Mouse (Mus musculus) adrenal gland, postnatal 10 days (tissue): ENCODE results near the gene Prrc2a. TPM values are rescaled to one million over a fixed set of nuclear protein-coding genes. Genes with fewer than 3 reads are reported as not detected.

Source experiments
- DNase-seq: peaks from one replicate; pipeline ENCODE4 v3.0.0; 2021; ENCODE audit warnings: mixed read lengths
- total RNA-seq, 2 experiments: library from RNA; stranded (reverse); gene quantifications; 2 replicates each; pipeline ENCODE4 v1.2.3; 2021

Prrc2a gene
- total RNA-seq, 2 experiments from 2014 or later = 182 to 212 TPM

DNA sequence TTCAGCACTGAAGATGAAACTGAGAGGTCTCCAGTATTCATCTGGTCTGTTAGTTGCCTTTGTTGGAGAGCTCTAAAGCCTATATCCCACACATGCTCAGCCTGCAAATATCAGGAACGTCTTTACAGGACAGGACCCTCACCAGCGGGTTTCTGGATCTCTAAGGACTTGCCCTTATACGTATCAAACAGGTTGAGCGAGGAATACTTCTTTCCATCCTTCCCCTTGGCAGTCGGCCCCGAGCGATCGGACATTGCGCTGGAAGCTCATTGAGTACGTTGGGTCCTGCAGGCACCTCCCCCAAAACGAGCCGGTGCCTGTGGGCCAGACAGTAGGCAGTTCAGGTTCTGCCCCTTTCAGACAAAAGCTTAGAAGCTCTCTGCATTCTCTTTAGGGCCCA is 2.0 kb downstream of the Prrc2a start:
- DNase-seq = peak; percentile 62

DNA sequence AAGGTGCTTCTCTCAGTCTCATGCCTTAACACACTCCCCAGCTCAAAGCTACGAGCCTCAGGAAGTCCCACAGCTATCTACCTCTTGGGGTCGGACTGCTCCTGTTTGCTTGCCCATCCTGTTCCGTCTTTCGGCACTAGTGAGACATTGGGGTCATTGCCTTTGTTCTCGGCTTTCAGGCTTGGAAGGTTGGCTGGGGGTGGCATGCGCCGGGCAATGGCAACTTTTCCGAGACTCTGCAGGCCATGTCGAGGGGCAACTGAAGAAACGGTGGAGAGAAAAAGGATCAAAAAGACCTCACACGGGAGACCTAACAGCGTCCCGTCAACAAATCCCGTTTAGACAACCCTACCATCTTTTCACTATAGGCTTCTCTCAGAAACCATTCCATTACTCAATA is 2.6 kb downstream of the Prrc2a start:
- DNase-seq = no peak

DNA sequence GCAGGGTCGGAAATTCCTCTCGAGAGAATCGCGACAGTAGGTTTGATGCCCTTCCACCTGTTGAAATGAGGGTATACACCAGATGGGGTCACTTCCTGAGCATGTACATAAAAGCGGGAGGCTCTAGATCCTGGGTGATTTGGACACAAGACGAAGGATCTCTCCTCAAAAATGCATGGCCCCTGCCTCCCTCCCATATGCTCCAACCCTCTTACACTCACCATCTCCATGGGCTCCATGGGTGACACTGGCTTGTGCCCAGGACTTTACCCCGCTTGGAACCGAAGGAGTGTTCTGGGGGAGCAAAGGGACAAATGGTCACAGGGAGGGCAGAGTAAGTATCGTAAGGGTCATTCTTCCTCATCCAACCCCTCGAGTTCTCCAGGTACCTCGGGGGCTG is 3.3 kb downstream of the Prrc2a start:
- DNase-seq = no peak

DNA sequence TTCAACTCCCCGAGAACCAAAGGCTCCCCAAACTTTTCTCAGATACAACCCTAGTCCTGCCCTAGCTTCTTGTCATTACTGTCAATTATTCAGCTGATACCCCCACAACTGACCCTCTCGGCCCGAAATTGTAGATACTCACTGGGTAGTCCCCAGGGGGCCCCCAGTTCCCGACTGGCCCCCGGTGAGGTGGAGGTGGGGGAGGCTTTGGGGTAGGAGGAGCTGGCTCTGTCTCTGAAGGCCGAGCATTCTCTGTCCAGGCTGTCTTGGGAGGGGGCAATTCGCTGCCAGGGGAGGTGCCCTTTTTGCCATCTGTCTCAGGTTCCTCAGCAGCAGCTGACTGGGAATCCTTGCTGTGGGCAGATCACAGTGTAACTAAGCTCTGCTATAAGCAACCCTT is 5.1 kb downstream of the Prrc2a start:
- DNase-seq = no peak

DNA sequence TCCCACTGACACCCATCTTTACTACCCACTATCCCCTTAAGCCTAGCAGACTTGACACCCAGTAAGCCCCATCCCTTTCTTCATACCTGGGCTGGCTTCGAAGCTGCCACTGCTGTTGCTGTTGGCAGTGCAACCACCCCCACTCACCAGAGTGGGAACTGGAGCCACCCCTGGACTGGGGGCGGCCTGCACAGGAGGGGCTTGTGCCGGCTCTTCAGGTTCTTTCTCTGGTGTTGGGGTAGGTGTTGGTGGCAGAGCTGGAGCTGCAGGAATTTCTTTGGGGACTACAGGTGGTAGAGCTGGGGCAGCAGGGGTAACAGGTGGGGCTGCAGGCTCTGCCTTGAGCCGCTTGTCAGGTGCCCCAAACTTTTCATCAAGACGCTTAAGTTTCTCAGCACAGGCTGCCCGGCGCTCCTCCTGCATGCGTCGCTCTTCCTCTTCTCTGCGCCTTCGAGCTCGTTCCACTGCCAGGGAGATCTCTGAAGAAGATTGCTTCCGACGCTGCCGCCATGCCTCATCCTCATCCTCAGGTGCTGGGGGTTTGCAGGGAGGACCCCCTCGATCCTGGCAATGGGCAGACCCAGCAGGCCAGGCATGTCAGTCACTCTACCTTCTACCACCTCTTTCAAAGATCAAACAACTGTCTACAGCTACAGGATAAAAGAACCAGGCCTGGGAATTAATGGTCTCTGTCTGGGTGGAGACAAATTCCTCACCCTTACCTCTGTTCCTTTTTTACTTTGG is 5.7 kb downstream of the Prrc2a start:
- no peak for DNase-seq

DNA sequence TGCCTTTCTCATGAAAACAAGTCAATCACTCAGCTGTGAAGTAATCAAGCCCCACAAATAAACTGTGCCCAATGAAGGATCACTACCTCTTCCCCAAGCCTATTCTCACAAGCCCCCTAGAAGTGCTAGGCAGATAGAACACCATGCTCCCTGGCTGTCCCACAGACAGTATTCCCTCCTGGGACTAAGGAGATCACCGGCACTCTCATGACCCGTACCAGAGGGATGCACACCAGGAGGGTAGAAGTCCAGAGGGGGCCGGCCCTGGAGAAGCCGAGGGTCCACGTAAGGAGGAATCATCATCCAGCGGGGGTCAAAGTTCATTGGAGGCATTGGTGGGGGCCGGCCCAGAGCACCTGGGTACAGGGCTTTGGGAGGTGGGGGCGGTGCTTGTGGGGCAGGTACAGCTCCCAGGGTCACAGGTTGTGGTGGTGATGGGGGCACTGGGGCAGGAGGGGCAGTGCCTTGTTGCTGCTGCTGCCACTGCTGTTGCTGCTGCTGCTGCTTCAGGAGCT is 7.0 kb downstream of the Prrc2a start:
- DNase-seq = no peak

DNA sequence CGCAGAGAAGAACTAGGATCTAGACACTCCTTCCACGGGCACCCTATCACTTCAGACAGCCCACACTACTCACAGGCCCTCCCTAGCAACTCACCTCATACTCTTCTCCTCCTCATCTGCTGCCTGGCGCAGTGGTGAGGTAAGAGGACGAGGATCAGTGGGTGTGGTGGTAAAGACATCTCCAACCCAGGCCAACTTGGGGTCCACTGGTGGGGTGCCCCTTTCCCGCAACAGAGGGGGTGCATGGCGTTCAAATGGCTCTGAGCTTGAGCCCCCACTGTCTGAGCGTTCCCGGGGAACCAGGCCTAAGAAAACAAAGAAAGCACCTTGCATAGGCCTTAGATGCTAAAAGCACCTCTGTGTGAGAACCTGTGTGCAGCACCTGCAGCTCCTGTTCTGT is 7.4 kb downstream of the Prrc2a start:
- DNase-seq = no peak

DNA sequence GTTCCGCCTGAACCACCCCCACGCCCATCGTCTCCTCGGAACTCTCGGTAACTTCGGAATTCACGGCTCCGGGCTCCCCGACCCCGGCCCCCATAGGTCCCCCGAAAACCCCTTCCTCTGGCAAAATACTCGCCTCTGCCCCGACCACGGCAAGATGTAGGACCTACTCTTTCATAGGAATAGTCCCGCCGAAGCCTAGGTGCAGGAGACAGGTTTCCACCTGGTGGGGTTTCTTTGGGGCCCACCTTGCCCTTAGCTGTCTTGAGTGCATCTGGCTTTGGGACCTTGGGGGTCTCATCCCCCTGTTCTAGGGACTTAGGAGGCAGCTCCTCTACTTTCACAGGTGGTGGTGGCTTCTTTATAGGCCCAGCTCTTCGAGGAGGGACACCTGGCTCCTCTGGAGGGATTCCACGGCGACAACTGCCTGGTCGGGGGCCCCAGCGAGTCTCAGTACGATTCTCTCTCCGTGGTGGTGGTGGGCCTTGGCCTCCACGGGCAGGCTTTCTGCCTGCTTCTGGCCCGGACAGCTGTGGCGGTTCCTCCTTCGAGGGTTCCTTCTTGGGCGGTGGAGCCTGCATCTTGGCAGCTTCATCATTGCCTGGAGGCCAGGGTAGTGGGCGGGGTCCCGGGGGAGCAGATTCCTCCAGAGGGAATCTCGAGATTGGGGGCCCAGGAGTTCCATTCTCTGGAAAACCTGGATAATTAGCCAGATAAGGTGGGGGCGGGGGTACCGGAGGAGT is 8.1 kb downstream of the Prrc2a start:
- no peak for DNase-seq

DNA sequence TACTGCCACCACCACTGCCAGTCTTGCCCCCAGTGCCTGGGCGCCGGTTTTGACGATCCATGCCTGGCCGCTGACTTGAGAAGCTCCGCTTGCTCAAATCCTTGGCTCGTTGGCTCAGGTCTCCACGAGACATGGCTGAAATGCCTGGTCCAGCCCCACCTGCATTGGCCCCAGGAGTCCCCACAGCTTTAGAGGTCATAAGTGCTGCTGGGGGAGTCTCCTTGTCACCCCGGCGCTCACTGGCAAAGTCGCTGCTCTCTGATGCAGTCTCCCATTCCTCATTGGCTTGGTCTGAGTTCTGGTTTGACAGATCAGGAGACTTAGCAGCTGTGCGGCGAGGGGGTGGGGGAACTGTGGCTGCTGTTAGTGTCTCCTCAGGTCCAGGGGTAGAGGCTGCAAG is 9.2 kb downstream of the Prrc2a start:
- no peak for DNase-seq

DNA sequence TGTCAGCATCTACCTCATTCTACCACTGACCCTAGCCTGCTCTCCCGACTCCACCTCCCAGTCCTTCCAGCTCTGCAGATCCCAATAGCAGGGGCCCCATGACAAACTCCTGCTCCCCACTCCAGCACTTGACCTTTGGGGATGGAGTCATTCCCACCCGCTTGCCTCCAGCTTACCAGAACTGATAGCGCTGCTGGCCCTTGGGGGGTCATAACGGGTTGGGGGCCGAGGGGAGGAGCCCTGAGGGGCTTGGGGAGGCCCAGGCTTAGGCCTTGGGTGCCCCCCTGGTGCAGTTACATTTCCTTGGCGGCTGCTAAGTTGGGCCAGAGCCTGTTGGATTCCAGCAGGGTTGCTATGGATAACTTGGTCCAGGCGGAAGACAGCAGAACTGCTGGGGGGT is 10.1 kb downstream of the Prrc2a start:
- no peak for DNase-seq

DNA sequence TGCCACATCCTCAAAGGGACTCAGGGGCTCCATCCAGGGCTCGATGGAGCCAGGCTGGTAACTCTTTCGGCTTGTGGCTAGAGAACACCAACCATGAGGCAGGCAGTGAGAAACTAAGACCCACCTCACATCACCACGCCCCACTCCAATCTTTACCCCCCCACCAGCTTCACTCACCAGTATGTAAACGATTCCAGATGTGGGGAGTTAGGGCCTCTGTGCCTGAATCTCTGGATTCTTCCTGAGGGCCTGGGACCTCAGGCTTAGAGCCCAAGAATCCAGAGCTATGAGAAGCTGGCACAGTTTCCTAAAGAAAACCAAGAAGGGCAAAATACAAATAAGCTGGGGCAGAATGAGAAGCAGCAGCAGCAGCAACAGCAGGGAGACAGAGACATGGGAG is 10.8 kb downstream of the Prrc2a start:
- DNase-seq = no peak

DNA sequence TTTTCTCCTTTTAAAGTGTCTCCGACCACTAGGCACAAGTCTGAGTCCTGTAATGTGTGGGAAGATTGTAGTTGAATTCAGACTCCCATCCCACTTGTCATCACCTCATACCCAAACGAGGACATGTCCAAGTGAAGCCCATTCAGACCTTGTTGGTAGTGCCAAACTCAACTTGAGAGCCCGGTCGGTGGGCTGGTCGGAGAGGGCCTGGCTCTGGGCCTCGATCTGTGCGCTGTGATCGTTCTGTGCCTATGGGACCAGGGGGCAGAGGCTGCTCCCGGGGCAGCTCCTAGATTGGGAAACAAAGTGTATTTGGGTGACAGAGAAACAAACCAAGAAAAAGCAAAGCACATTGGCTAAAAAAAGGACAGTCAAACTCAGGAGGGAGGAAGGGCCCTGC is 11.6 kb downstream of the Prrc2a start:
- no peak for DNase-seq

DNA sequence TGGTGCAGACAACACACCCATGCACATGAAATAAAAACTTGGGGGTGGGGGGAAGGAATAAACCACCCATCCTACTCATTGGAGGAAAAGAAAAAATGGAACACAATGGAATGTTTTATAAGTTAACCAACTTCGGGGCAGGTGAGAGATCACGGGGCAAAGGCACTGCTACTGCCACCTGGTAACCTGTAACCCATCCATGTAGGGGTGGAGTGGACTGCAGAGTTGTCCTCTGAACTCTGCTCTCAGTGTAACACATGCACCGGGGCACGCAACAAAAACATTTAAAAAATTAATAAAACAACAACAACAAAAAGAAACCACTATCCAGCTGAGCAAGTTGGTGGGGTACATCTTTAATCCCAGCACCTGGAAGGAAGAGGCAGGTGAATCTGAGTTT is 12.6 kb downstream of the Prrc2a start:
- DNase-seq = no peak

DNA sequence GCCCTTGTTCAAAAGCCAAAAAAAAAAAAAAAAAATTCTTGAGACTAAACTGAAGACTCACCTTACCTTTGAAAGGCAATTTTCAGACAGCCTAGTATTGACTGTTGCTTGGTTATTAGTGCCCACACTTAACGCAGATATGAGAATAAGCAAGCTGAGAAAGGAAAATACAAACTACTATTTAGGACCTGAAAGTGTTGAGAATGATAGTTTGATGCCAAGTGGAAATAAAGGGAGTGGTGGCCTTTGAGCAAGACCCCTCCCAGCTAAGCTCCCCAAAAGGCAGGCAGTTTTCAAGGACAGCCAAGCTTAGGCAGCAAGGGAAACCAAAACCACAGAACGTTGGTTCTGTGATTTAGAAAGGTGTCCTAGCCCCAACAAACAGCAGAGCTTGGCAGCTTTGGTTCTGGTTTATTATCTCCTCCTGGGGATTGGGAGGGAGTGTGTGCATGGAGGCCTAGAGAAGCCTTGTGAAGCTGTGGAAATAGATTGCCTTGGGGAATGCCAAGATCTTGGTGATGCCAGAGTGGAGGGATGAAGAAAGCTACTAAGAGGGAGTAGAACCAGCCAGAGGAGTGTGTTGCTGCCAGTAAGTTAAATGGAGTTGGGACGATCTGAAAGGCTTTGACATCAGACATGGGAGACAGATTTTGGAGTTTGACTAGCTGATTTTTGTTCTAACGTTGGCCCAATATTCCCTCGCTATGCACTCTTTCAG is 16.6 kb downstream of the Prrc2a start:
- peak; percentile 54 for DNase-seq

DNA sequence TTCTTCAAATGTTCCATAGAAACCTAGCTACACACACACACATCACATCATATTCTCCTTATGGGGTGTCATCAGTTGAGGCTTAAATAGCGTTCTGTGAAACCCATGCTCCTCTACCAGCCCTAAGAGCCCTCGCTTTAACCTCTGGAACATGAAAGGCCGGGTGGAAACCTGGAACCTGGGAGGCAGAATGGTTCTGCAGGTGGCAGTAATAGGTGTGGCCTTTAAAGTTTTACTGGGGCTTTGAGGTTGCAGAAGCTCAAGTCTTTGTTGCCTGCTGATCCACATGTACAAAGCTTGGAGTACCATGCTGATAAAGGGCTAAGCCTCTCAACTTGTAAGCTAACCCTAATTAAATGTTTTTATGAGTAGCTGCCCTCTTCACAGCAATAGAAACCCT is 17.3 kb downstream of the Prrc2a start:
- DNase-seq = no peak

DNA sequence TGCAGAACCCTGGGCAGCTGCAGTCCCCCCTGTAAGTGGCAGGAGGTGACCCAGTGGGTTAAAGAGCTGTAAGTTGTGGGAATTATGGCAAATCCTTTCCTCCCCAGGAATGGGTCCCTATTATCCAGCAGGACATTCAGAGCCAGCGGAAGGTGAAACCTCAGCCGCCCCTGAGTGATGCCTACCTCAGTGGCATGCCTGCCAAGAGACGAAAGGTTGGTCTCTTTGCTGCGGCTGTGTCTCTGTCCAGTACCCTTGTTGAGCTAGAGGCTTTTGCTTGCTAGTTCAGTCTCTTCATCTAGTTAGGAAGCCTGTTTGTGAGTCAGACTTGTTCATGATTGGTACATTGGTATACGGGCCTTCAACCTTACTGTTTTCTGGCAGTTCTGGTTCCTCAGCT is 18.6 kb downstream of the Prrc2a start:
- DNase-seq = no peak

DNA sequence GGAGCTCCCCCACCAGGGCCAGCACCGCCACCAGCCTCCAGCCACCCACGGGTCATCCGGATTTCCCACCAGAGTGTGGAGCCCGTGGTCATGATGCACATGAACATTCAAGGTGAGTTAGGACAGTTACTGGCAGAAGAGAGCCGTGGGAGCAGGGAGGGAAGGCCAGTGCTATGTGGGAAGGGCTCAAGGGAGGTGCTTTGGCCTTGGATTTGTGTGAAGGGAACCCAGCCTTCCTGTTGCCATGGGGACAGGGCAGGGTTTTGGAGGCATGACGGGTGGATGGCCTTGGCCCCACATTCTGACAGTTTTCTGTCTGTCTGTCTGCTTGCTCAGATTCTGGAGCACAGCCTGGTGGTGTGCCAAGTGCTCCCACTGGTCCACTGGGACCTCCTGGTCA is 22.7 kb downstream of the Prrc2a start:
- DNase-seq = peak; percentile 86

DNA sequence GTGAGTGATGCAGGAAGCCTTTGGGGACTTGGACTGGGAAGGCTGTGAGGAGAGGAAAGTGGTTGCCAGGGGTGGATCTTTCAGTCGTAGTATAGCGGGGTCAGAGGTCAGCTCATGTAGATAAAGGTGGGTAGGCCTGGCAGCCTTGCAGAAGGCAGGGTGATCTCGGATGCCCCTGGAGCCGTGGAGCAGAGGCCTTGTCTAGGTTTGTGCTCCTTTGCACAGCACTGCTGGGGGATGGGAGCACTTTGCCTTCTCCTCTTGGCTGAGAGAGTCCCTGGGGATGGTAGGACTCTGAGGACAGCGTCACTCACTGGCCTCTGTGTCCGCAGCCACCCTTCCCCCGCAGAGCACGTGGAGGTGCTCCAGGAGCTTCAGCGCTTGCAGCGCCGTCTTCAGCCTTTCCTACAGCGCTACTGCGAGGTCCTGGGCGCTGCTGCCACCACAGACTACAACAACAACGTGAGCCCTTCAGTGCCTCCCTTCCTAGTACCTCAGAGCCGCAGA is 24.2 kb downstream of the Prrc2a start:
- peak; percentile 75 for DNase-seq

DNA sequence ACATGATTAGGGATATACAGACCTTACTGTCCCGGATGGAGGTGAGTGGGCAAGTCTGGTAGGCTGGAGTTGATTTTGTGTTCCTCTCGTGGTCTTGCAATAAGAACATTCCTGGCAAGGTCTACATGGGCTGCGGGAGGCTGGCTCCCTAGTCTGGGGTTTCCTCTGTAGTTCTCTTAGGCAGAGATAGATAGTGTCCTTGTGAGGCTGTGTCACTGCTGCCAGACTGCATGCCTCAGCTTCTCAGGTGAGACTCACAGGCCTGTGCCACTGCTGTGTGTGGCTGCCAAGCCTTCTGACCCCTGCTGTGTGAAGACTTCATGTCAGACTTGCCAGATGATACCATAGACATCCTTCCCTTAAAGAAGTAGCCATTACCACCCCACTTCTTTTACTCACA is 25.4 kb downstream of the Prrc2a start:
- no peak for DNase-seq

DNA sequence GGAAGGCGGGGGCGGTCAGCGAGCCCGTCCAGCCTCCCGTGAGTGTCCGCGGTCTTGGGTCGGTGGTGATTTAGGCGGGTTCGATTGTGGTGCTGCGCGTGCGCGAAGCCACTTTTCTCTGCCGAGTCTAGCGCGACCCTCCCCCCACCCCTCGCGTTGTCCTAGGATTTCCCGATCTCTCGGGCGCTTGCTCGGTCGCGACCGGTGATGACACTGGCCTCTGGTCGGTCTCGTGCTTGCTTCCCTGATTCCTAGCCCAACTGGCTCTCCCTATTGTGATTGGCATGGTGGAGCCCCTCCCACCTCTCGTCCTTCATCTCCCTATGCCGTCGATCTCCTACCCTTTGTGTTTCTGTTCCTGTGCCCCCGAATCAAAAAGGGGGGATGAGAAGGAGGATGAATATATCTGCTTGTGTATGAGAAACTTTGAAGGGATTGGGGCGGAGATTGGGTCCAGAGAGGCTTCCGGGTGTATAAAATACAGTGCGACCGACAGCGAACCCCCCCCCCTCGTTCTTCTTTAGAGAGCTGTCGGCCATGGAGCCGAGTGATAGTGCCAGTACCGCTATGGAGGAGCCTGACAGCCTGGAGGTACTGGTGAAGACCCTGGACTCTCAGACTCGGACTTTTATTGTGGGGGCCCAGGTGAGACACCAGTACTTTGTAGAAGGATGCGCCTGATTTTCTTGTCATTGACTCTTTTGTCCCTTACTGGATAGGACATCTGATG is 28.9 kb downstream of the Prrc2a start:
- no peak for DNase-seq

DNA sequence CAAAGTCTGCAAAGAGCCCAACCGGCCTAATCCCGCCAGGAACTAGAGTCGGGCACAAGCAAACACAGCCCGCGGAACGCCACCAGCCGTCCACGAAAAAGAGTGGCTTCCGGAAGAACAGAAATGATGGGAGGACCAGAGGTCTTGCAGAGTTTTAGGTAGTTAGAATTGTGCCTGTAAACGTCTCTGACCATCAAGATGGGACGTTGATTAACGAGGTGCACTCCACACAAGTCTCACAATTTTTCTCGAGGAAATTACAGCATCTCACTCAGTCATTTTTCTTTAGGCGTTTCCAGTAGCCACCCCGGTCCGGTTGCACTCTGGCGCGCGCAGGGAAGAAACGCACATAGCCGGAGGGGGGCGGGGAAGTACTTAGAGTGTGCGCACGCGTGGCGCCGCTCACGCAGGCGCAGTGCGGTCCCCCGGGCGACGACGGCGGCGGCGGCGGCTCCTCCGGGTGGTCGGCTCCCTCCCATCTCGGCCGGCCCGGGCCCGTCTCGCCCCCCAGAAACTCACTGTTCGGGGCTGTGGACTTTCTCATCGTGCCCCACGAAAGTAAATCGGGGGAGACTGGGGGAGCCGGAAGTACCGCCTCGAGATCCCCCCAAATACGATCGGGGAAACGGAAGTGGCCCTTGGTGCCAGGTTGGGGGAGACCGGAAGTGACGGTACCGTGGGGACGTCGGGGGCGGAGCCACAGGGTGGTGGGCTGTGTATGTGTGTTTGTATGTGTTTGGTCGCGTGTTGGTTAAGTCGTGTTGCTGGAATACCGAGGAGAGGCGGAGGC is 29.7 kb downstream of the Prrc2a start, which contains the start of gene Bag6:
TSS of gene Bag6 (plus strand) at position 378 of the 790 bp plus-strand sequence.
- DNase-seq = peak; percentile 96
